Mouse (Mus musculus): ENCODE measurements at regions not wholly inside any gene's neighbourhood (a gene's known extent, or its start where the extent isn't known, plus 50 kb on each side); places are given as distances from the start of the nearest gene placed in this dataset.

- DNase-seq (ENCODE audit: extremely low spot score, low spot score) = no peak
These were observed 225.6 kb downstream of the Mbnl1 start for GRCm38 (mm10) chr3:60698189-60698588.

- DNase-seq (ENCODE audit: extremely low spot score, low spot score) = no peak
These were observed 234.5 kb downstream of the Mbnl1 start for GRCm38 (mm10) chr3:60707139-60707538.

- no peak for DNase-seq (ENCODE audit: extremely low spot score, low spot score)
These were observed 240.3 kb downstream of the Mbnl1 start for GRCm38 (mm10) chr3:60712896-60713295.

- no peak for DNase-seq (ENCODE audit: extremely low spot score, low spot score)
These were observed 247.7 kb downstream of the Mbnl1 start for GRCm38 (mm10) chr3:60720322-60720721.

- no peak for DNase-seq (ENCODE audit: extremely low spot score, low spot score)
These were observed 258.7 kb downstream of the Mbnl1 start for GRCm38 (mm10) chr3:60731331-60731730.

GRCm38 (mm10) chr3:60740543-60741294, 261.9 kb upstream of the P2ry1 start:
- no peak for DNase-seq (ENCODE audit: extremely low spot score, low spot score)

GRCm38 (mm10) chr3:60741379-60741778, 261.2 kb upstream of the P2ry1 start:
- DNase-seq (ENCODE audit: extremely low spot score, low spot score) = no peak

- no peak for DNase-seq (ENCODE audit: extremely low spot score, low spot score)
These were observed 260.4 kb upstream of the P2ry1 start for GRCm38 (mm10) chr3:60742232-60742631.

GRCm38 (mm10) chr3:60745075-60745474, 257.5 kb upstream of the P2ry1 start:
- no peak for DNase-seq (ENCODE audit: extremely low spot score, low spot score)

GRCm38 (mm10) chr3:60758568-60758967, 244.0 kb upstream of the P2ry1 start:
- DNase-seq (ENCODE audit: extremely low spot score, low spot score) = no peak

- no peak for DNase-seq (ENCODE audit: extremely low spot score, low spot score)
These were observed 243.5 kb upstream of the P2ry1 start for GRCm38 (mm10) chr3:60759046-60759445.

GRCm38 (mm10) chr3:60762874-60763273, 239.7 kb upstream of the P2ry1 start:
- DNase-seq (ENCODE audit: extremely low spot score, low spot score) = peak; percentile 17

- DNase-seq (ENCODE audit: extremely low spot score, low spot score) = no peak
These were observed 237.5 kb upstream of the P2ry1 start for GRCm38 (mm10) chr3:60765079-60765478.

- DNase-seq (ENCODE audit: extremely low spot score, low spot score) = no peak
These were observed 233.6 kb upstream of the P2ry1 start for GRCm38 (mm10) chr3:60768996-60769395.

- DNase-seq (ENCODE audit: extremely low spot score, low spot score) = no peak
These were observed 230.7 kb upstream of the P2ry1 start for GRCm38 (mm10) chr3:60771866-60772265.

- DNase-seq (ENCODE audit: extremely low spot score, low spot score) = no peak
These were observed 229.2 kb upstream of the P2ry1 start for GRCm38 (mm10) chr3:60773383-60773782.

GRCm38 (mm10) chr3:60785137-60785875, 217.3 kb upstream of the P2ry1 start:
- DNase-seq (ENCODE audit: extremely low spot score, low spot score) = peak; percentile 43

GRCm38 (mm10) chr3:60787989-60788388, 214.6 kb upstream of the P2ry1 start:
- no peak for DNase-seq (ENCODE audit: extremely low spot score, low spot score)

GRCm38 (mm10) chr3:60789441-60789840, 213.2 kb upstream of the P2ry1 start:
- no peak for DNase-seq (ENCODE audit: extremely low spot score, low spot score)

- no peak for DNase-seq (ENCODE audit: extremely low spot score, low spot score)
These were observed 210.4 kb upstream of the P2ry1 start for GRCm38 (mm10) chr3:60792166-60792565.

GRCm38 (mm10) chr3:60796207-60796606, 206.4 kb upstream of the P2ry1 start:
- no peak for DNase-seq (ENCODE audit: extremely low spot score, low spot score)

GRCm38 (mm10) chr3:60797808-60798207, 204.8 kb upstream of the P2ry1 start:
- no peak for DNase-seq (ENCODE audit: extremely low spot score, low spot score)

GRCm38 (mm10) chr3:60798461-60798860, 204.1 kb upstream of the P2ry1 start:
- no peak for DNase-seq (ENCODE audit: extremely low spot score, low spot score)
